Mouse (Mus musculus): ENCODE measurements around the gene 4933405L10Rik. TPM values are rescaled to one million over a fixed set of nuclear protein-coding genes. Genes with fewer than 3 reads are reported as not detected.

4933405L10Rik gene
- polyA plus RNA-seq, 1 experiment = 0.09 TPM

DNA sequence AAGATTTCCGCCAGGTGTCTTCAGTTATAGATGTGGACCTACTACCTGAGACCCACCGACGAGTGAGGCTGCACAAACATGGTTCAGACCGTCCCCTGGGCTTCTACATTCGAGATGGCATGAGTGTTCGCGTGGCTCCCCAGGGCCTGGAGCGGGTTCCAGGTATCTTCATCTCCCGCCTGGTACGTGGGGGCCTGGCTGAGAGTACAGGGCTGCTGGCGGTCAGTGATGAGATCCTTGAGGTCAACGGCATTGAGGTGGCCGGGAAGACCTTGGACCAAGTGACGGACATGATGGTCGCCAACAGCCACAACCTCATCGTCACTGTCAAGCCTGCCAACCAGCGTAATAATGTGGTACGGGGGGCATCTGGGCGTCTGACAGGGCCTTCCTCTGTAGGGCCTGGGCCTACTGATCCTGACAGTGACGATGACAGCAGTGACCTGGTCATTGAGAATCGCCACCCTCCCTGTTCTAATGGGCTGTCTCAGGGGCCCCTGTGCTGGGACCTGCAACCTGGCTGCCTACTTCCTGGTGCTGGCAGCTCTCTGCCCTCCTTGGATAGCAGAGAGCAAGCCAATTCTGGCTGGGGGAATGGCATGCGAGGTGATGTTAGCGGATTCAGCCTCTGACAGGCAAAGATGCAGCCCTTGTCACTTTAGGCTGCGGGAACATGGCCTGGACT lies 4.6 kb upstream of the 4933405L10Rik start:
- Histone ChIP-seq H3K27me3 (ENCODE audit: control insufficient read depth, insufficient read depth, insufficient read length) (no peaks in the 10 kb centered on the region), H3ac (ENCODE audit: control insufficient read depth, insufficient read length, low read depth) (no peak overlapping the region), H3K79me2 (ENCODE audit: control insufficient read depth, insufficient read depth) (peaks cover 30% of the 10 kb centered on the region), H3K4me3 (ENCODE audit: insufficient read depth, poor library complexity, severe bottlenecking) (no peak overlapping the region), H3K79me3 (ENCODE audit: low read depth) (peaks cover 3% of the 10 kb centered on the region), H3K36me3 (ENCODE audit: control insufficient read depth, insufficient read depth) (peaks cover 8% of the 10 kb centered on the region)
- TF ChIP-seq FOSL1 (IDR thresholded peaks at IDR 0.05; ENCODE audit: insufficient read depth, low read length, poor library complexity, severe bottlenecking) = no peak
- no peak for TF ChIP-seq MYOD1 (IDR thresholded peaks at IDR 0.05; ENCODE audit: control insufficient read depth, insufficient read length, low read depth)
- TF ChIP-seq CTCF (IDR thresholded peaks at IDR 0.05; ENCODE audit: control insufficient read depth, insufficient read depth, insufficient read length) = no peak
- TF ChIP-seq MYOG (IDR thresholded peaks at IDR 0.05; ENCODE audit: control insufficient read depth, extremely low read depth, insufficient read length) = no peak
- TF ChIP-seq USF1 (IDR thresholded peaks at IDR 0.05; ENCODE audit: low read depth) = no peak
- TF ChIP-seq MAX (IDR thresholded peaks at IDR 0.05) = no peak
- TF ChIP-seq CEBPB (IDR thresholded peaks at IDR 0.05; ENCODE audit: low read depth) = no peak

DNA sequence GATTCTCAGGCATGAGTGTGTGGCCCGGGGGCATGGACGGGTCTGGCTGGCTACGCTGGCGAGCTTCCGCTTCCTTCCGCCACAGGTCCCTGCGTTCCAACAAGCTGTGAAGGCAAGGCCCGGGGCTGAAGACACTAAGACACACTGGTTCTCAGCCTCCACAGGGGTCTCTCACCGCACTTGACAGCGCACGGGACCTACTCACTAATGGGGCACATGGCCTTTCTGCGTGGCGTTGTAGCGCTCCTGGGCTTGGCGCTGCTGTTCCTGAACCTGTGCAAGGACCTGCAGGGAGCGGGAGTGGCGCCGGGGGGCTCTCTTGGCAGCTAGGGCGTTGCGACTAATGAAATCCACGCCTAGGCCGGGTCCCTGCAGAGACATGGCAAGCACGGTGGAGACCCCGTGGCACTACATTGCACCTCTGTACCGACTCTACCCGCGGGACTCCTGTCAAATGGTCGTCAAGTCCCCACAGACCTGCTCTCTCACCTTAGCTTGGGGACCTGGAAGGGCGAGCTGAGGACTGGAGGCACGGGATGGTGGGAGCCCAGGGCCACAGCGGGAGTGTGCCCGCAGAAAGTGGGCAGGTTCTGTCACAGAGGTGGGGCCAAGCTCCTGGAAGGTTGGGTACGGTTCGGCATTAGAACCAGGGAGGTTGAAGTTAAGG lies 3.2 kb upstream of the 4933405L10Rik start:
- Histone ChIP-seq H3K4me3 (ENCODE audit: insufficient read depth, poor library complexity, severe bottlenecking) (no peak overlapping the region), H3K79me2 (ENCODE audit: control insufficient read depth, insufficient read depth) (peaks cover 32% of the 10 kb centered on the region), H3K36me3 (ENCODE audit: control insufficient read depth, insufficient read depth) (no peaks in the 10 kb centered on the region), H3K27me3 (ENCODE audit: control insufficient read depth, insufficient read depth, insufficient read length) (no peaks in the 10 kb centered on the region), H3K79me3 (ENCODE audit: low read depth) (peaks cover 3% of the 10 kb centered on the region), H3ac (ENCODE audit: control insufficient read depth, insufficient read length, low read depth) (no peak overlapping the region)
- TF ChIP-seq CEBPB (IDR thresholded peaks at IDR 0.05; ENCODE audit: low read depth) = no peak
- TF ChIP-seq FOSL1 (IDR thresholded peaks at IDR 0.05; ENCODE audit: insufficient read depth, low read length, poor library complexity, severe bottlenecking) = no peak
- TF ChIP-seq MYOD1 (IDR thresholded peaks at IDR 0.05; ENCODE audit: control insufficient read depth, insufficient read length, low read depth) = no peak
- no peak for TF ChIP-seq CTCF (IDR thresholded peaks at IDR 0.05; ENCODE audit: control insufficient read depth, insufficient read depth, insufficient read length)
- TF ChIP-seq MYOG (IDR thresholded peaks at IDR 0.05; ENCODE audit: control insufficient read depth, extremely low read depth, insufficient read length) = no peak
- TF ChIP-seq USF1 (IDR thresholded peaks at IDR 0.05; ENCODE audit: low read depth) = no peak
- TF ChIP-seq MAX (IDR thresholded peaks at IDR 0.05) = no peak

DNA sequence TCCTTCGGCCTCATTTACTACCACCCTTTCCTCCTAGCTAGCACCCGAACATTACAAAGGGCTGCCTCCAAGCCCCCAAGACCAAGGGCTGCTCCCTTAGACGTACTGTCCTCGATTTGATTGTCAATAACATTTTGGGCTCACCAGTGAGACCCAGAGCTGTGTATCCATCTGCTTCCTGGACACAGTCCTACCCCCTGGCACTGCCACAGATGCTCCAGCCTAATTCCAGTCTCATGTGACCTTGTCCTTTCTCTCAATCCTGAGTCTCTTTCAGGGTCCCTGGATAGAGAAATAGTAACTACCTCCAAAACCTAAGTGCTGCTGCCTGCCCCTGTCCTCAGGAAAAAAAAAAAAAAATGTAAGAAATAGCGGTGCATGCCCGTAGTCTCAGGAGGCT lies 2.5 kb upstream of the 4933405L10Rik start:
- no peaks in the 10 kb centered on the region for H3K36me3 ChIP-seq (ENCODE audit: control insufficient read depth, insufficient read depth)
- H3K79me3 ChIP-seq (ENCODE audit: low read depth) = peaks cover 3% of the 10 kb centered on the region
- no peak overlapping the region for H3K4me3 ChIP-seq (ENCODE audit: insufficient read depth, poor library complexity, severe bottlenecking)
- no peaks in the 10 kb centered on the region for H3K27me3 ChIP-seq (ENCODE audit: control insufficient read depth, insufficient read depth, insufficient read length)
- TF ChIP-seq CTCF (IDR thresholded peaks at IDR 0.05; ENCODE audit: control insufficient read depth, insufficient read depth, insufficient read length) = no peak
- TF ChIP-seq MYOG (IDR thresholded peaks at IDR 0.05; ENCODE audit: control insufficient read depth, extremely low read depth, insufficient read length) = no peak
- no peak for TF ChIP-seq FOSL1 (IDR thresholded peaks at IDR 0.05; ENCODE audit: insufficient read depth, low read length, poor library complexity, severe bottlenecking)
- TF ChIP-seq MAX (IDR thresholded peaks at IDR 0.05) = no peak
- no peak for TF ChIP-seq CEBPB (IDR thresholded peaks at IDR 0.05; ENCODE audit: low read depth)
- no peak for TF ChIP-seq MYOD1 (IDR thresholded peaks at IDR 0.05; ENCODE audit: control insufficient read depth, insufficient read length, low read depth)
- TF ChIP-seq USF1 (IDR thresholded peaks at IDR 0.05; ENCODE audit: low read depth) = no peak
- peaks cover 30% of the 10 kb centered on the region for H3K79me2 ChIP-seq (ENCODE audit: control insufficient read depth, insufficient read depth)
- H3ac ChIP-seq (ENCODE audit: control insufficient read depth, insufficient read length, low read depth) = no peak overlapping the region

DNA sequence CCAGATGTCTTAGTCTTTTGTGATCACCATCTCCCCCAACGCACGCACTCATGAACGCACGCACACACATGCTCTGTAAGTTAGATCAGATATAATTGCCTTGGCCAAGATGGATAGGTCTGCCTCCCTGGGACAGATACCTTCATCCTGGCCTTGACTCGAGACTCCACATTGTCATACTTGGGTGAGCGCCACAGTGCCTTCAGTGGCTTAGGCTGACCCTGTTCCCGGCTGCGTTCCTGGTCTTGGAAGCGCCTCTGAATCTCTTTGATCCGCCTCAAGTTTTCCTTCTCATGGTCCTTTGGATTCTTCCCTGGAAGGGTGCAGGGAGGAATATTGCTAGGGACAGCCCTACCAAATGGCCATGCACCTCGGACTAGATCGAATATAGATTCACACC lies 1.0 kb upstream of the 4933405L10Rik start:
- no peak for TF ChIP-seq USF1 (IDR thresholded peaks at IDR 0.05; ENCODE audit: low read depth)
- no peak for TF ChIP-seq MYOG (IDR thresholded peaks at IDR 0.05; ENCODE audit: control insufficient read depth, extremely low read depth, insufficient read length)
- TF ChIP-seq CTCF (IDR thresholded peaks at IDR 0.05; ENCODE audit: control insufficient read depth, insufficient read depth, insufficient read length) = no peak
- TF ChIP-seq MYOD1 (IDR thresholded peaks at IDR 0.05; ENCODE audit: control insufficient read depth, insufficient read length, low read depth) = no peak
- no peak for TF ChIP-seq FOSL1 (IDR thresholded peaks at IDR 0.05; ENCODE audit: insufficient read depth, low read length, poor library complexity, severe bottlenecking)
- H3K79me3 ChIP-seq (ENCODE audit: low read depth) = peaks cover 1% of the 10 kb centered on the region
- no peak overlapping the region for H3K4me3 ChIP-seq (ENCODE audit: insufficient read depth, poor library complexity, severe bottlenecking)

DNA sequence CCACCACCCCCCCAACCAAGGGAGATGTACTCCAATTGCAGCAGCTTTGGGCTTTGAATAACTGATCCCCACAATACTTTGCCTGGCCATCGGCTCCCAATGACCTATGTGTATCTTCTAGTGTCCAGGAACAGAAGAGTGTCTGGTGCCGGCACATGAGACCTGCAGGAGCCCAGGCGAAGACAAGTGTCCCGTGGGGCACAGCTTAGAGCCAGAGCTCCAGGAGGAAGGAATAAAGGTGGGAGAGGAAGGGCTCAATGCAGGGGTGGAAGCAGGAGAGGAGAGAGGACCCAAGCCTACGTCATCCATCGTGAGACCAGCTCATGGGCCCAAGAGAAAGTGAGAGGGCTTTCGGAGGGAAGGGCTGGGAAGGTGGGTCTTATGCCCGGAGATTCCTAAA lies 1.2 kb downstream of the 4933405L10Rik start:
- Histone ChIP-seq H3K27me3 (ENCODE audit: control insufficient read depth, insufficient read depth, insufficient read length) (no peaks in the 10 kb centered on the region), H3K4me3 (ENCODE audit: insufficient read depth, poor library complexity, severe bottlenecking) (no peak overlapping the region), H3K79me2 (ENCODE audit: control insufficient read depth, insufficient read depth) (peaks cover 24% of the 10 kb centered on the region), H3K79me3 (ENCODE audit: low read depth) (peaks cover 1% of the 10 kb centered on the region), H3ac (ENCODE audit: control insufficient read depth, insufficient read length, low read depth) (no peak overlapping the region), H3K36me3 (ENCODE audit: control insufficient read depth, insufficient read depth) (no peaks in the 10 kb centered on the region)
- no peak for TF ChIP-seq CTCF (IDR thresholded peaks at IDR 0.05; ENCODE audit: control insufficient read depth, insufficient read depth, insufficient read length)
- no peak for TF ChIP-seq USF1 (IDR thresholded peaks at IDR 0.05; ENCODE audit: low read depth)
- no peak for TF ChIP-seq CEBPB (IDR thresholded peaks at IDR 0.05; ENCODE audit: low read depth)
- no peak for TF ChIP-seq MYOD1 (IDR thresholded peaks at IDR 0.05; ENCODE audit: control insufficient read depth, insufficient read length, low read depth)
- TF ChIP-seq MAX (IDR thresholded peaks at IDR 0.05) = no peak
- TF ChIP-seq MYOG (IDR thresholded peaks at IDR 0.05; ENCODE audit: control insufficient read depth, extremely low read depth, insufficient read length) = no peak
- no peak for TF ChIP-seq FOSL1 (IDR thresholded peaks at IDR 0.05; ENCODE audit: insufficient read depth, low read length, poor library complexity, severe bottlenecking)

More for the DNA sequence above, 1.0 kb upstream of the 4933405L10Rik start:
- Histone ChIP-seq H3K36me3 (ENCODE audit: control insufficient read depth, insufficient read depth) (no peaks in the 10 kb centered on the region), H3K79me2 (ENCODE audit: control insufficient read depth, insufficient read depth) (peaks cover 24% of the 10 kb centered on the region), H3K27me3 (ENCODE audit: control insufficient read depth, insufficient read depth, insufficient read length) (no peaks in the 10 kb centered on the region), H3ac (ENCODE audit: control insufficient read depth, insufficient read length, low read depth) (no peak overlapping the region)
